Mouse (Mus musculus): ENCODE measurements at regions not wholly inside any gene's neighbourhood (a gene's known extent, or its start where the extent isn't known, plus 50 kb on each side); places are given as distances from the start of the nearest gene placed in this dataset.

GRCm38 (mm10) chr13:115425610-115426562, 324.1 kb upstream of the Itga1 start:
- no peak for DNase-seq

GRCm38 (mm10) chr13:115423761-115424160, 322.0 kb upstream of the Itga1 start:
- no peak for DNase-seq

GRCm38 (mm10) chr13:115421483-115421882, 319.7 kb upstream of the Itga1 start:
- no peak for DNase-seq

GRCm38 (mm10) chr13:115417829-115418228, 316.1 kb upstream of the Itga1 start:
- no peak for DNase-seq

- DNase-seq = no peak
Measured at GRCm38 (mm10) chr13:115413721-115414531, 312.2 kb upstream of the Itga1 start.

GRCm38 (mm10) chr13:115405916-115406315, 304.2 kb upstream of the Itga1 start:
- no peak for DNase-seq

GRCm38 (mm10) chr13:115400706-115401215, 299.0 kb upstream of the Itga1 start:
- no peak for DNase-seq

- DNase-seq = no peak
Measured at GRCm38 (mm10) chr13:115379682-115380081, 277.9 kb upstream of the Itga1 start.

GRCm38 (mm10) chr13:115376180-115376880, 274.6 kb upstream of the Itga1 start:
- no peak for DNase-seq

- no peak for DNase-seq
Measured at GRCm38 (mm10) chr13:115361457-115361856, 259.7 kb upstream of the Itga1 start.

GRCm38 (mm10) chr13:115347022-115347398, 245.2 kb upstream of the Itga1 start:
- DNase-seq = no peak

- DNase-seq = no peak
Measured at GRCm38 (mm10) chr13:115346115-115347021, 244.6 kb upstream of the Itga1 start.

- DNase-seq = no peak
Measured at GRCm38 (mm10) chr13:115329000-115329960, 227.5 kb upstream of the Itga1 start.

- no peak for DNase-seq
Measured at GRCm38 (mm10) chr13:115326294-115326693, 224.5 kb upstream of the Itga1 start.

GRCm38 (mm10) chr13:115316681-115317080, 214.9 kb upstream of the Itga1 start:
- DNase-seq = no peak

GRCm38 (mm10) chr13:115308586-115308985, 206.8 kb upstream of the Itga1 start:
- DNase-seq = no peak

GRCm38 (mm10) chr13:115287371-115287770, 185.6 kb upstream of the Itga1 start:
- DNase-seq = no peak

GRCm38 (mm10) chr13:115266164-115266563, 164.4 kb upstream of the Itga1 start:
- no peak for DNase-seq

- DNase-seq = no peak
Measured at GRCm38 (mm10) chr13:115257345-115257744, 155.6 kb upstream of the Itga1 start.

GRCm38 (mm10) chr13:115252541-115252940, 150.8 kb upstream of the Itga1 start:
- DNase-seq = no peak

- no peak for DNase-seq
Measured at GRCm38 (mm10) chr13:115231981-115232380, 130.2 kb upstream of the Itga1 start.

Measured in thymus, postnatal 25 days (tissue).